Mouse (Mus musculus) spleen, adult 2 months (tissue): ENCODE results near the gene Arl2bp.

Experiments
- CTCF ChIP-seq: fragments of 200-500 bp; IDR thresholded peaks from 2 replicates; pipeline ENCODE4 v1.5.1; 2011; ENCODE audit warnings: mild to moderate bottlenecking, inconsistent platforms; ENCODE audit not compliant: insufficient read depth, insufficient read length, insufficient replicate concordance; ENCODE audit errors: extremely low read depth
- POLR2A ChIP-seq: fragments of 200-500 bp; IDR thresholded peaks from 2 replicates; pipeline ENCODE4 v1.6.1; 2011; ENCODE audit warnings: low read depth, low read length, inconsistent platforms

GRCm38 (mm10) chr8:94680414-94680813, 14.0 kb downstream of the Arl2bp start:
- TF ChIP-seq CTCF (no peak), POLR2A (no peak)
